Mouse (Mus musculus): Measurements from ENCODE around the gene Arpc2. TPM values are rescaled to one million over a fixed set of nuclear protein-coding genes. Genes with fewer than 3 reads are reported as not detected.

Arpc2 gene
- polyA plus RNA-seq, 2 experiments = 230 to 345 TPM

DNA sequence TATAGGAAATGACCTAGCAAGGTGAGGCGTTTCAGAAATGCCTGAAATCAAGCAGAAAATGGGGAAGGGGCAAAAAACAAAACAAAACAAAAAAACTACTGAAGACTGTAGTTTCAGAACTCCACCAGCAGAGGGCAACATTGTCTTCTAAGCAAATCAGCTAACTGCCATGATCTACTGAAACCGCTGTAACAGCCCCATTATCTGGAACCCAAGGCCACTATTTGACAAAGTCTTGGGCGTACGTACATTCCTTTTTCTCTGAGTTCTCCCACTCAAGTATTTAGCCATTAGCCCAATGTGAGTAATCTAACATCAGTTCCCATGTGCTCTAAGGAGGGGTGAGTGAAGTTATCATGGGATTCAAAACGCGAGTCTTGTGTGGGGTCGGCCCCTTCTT, 30.0 kb upstream of the Arpc2 start:
- Histone ChIP-seq H3K4me3 (replicated peaks; ENCODE audit: low read length) (no peak overlapping the region), H3K9me3 (ENCODE audit: control insufficient read depth, low read length) (no peaks in the 10 kb centered on the region)
- peak; percentile 34 for DNase-seq (ENCODE audit: low spot score)

GRCm38 (mm10) chr1:74206642-74207041, 29.2 kb upstream of the Arpc2 start:
- no peak for TF ChIP-seq POLR2A (IDR thresholded peaks at IDR 0.05; ENCODE audit: borderline replicate concordance, extremely low read depth, insufficient read depth, insufficient read length)

More for the DNA sequence above, 30.0 kb upstream of the Arpc2 start:
- WGBS = 63% methylated on average over 7 of the region's 7 CpGs
- Histone ChIP-seq H3K36me3 (ENCODE audit: control insufficient read depth, insufficient read depth, low read length) (no peaks in the 10 kb centered on the region), H3K27ac (replicated peaks; ENCODE audit: low read depth, low read length) (no peak overlapping the region), H3K4me1 (ENCODE audit: control insufficient read depth, insufficient read depth, low read length) (no peaks in the 10 kb centered on the region), H3K9ac (ENCODE audit: low read depth, low read length, severe bottlenecking) (no peak overlapping the region), H3K4me2 (replicated peaks; ENCODE audit: low read depth, low read length, severe bottlenecking) (no peak overlapping the region), H3K27me3 (ENCODE audit: control insufficient read depth, insufficient read depth, low read length) (no peaks in the 10 kb centered on the region)
- no peak for TF ChIP-seq POLR2A (IDR thresholded peaks at IDR 0.05; ENCODE audit: borderline replicate concordance, extremely low read depth, insufficient read depth, insufficient read length)
- ATAC-seq (ENCODE audit: low FRiP score, low read depth) = no peak

GRCm38 (mm10) chr1:74207906-74208305, 28.0 kb upstream of the Arpc2 start:
- DNase-seq (ENCODE audit: low spot score) (peak; percentile 8), ATAC-seq (ENCODE audit: low FRiP score, low read depth) (peak; percentile 37; the same call in 1 of the 2 replicates)
- no peaks in the 10 kb centered on the region for H3K9me3 ChIP-seq (ENCODE audit: control insufficient read depth, low read length)
- H3K36me3 ChIP-seq (ENCODE audit: control insufficient read depth, insufficient read depth, low read length) = no peaks in the 10 kb centered on the region
- no peak overlapping the region for H3K27ac ChIP-seq (replicated peaks; ENCODE audit: low read depth, low read length)
- H3K9ac ChIP-seq (ENCODE audit: low read depth, low read length, severe bottlenecking) = no peak overlapping the region
- H3K4me1 ChIP-seq (ENCODE audit: control insufficient read depth, insufficient read depth, low read length) = no peaks in the 10 kb centered on the region
- H3K4me2 ChIP-seq (replicated peaks; ENCODE audit: low read depth, low read length, severe bottlenecking) = no peak overlapping the region
- 53% methylated on average over 8 of the region's 9 CpGs for WGBS
- no peaks in the 10 kb centered on the region for H3K27me3 ChIP-seq (ENCODE audit: control insufficient read depth, insufficient read depth, low read length)
- TF ChIP-seq POLR2A (IDR thresholded peaks at IDR 0.05; ENCODE audit: borderline replicate concordance, extremely low read depth, insufficient read depth, insufficient read length) = no peak
- H3K4me3 ChIP-seq (replicated peaks; ENCODE audit: low read length) = no peak overlapping the region

More at GRCm38 (mm10) chr1:74206642-74207041, 29.2 kb upstream of the Arpc2 start:
- H3K4me1 ChIP-seq (ENCODE audit: control insufficient read depth, insufficient read depth, low read length) = no peaks in the 10 kb centered on the region
- no peaks in the 10 kb centered on the region for H3K9me3 ChIP-seq (ENCODE audit: control insufficient read depth, low read length)
- H3K4me2 ChIP-seq (replicated peaks; ENCODE audit: low read depth, low read length, severe bottlenecking) = no peak overlapping the region
- no peak overlapping the region for H3K4me3 ChIP-seq (replicated peaks; ENCODE audit: low read length)
- H3K9ac ChIP-seq (ENCODE audit: low read depth, low read length, severe bottlenecking) = no peak overlapping the region
- WGBS = 86% methylated on average over 8 of the region's 8 CpGs
- DNase-seq (ENCODE audit: low spot score) (no peak), ATAC-seq (ENCODE audit: low FRiP score, low read depth) (no peak)
- no peak overlapping the region for H3K27ac ChIP-seq (replicated peaks; ENCODE audit: low read depth, low read length)
- no peaks in the 10 kb centered on the region for H3K27me3 ChIP-seq (ENCODE audit: control insufficient read depth, insufficient read depth, low read length)
- no peaks in the 10 kb centered on the region for H3K36me3 ChIP-seq (ENCODE audit: control insufficient read depth, insufficient read depth, low read length)

DNA sequence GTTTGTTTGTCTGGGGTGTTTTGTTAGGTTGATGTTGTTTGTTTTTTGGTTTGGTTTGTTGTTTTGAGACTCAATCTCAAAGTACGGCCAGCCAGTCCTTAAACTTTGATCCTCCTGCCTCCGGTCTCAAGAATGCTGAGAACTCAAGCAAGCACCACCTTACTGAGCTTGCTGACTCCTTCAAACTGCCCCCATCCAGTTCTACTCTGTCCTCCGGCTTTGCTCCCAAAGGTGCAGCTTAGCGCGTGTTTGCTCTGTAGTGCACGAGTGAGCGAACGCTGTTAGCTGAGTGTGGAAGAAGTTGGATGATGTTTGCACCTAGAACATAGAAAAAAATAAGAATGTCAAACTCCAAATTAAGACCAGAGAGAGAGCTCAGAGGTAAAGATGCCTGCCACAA, 26.9 kb upstream of the Arpc2 start:
- Histone ChIP-seq H3K4me2 (replicated peaks; ENCODE audit: low read depth, low read length, severe bottlenecking) (no peak overlapping the region), H3K9me3 (ENCODE audit: control insufficient read depth, low read length) (no peaks in the 10 kb centered on the region), H3K4me1 (ENCODE audit: control insufficient read depth, insufficient read depth, low read length) (no peaks in the 10 kb centered on the region), H3K36me3 (ENCODE audit: control insufficient read depth, insufficient read depth, low read length) (no peaks in the 10 kb centered on the region), H3K4me3 (replicated peaks; ENCODE audit: low read length) (no peak overlapping the region), H3K27ac (replicated peaks; ENCODE audit: low read depth, low read length) (no peak overlapping the region), H3K9ac (ENCODE audit: low read depth, low read length, severe bottlenecking) (no peak overlapping the region), H3K27me3 (ENCODE audit: control insufficient read depth, insufficient read depth, low read length) (no peaks in the 10 kb centered on the region)
- ATAC-seq (ENCODE audit: low FRiP score, low read depth) (no peak), DNase-seq (ENCODE audit: low spot score) (no peak)
- no peak for TF ChIP-seq POLR2A (IDR thresholded peaks at IDR 0.05; ENCODE audit: borderline replicate concordance, extremely low read depth, insufficient read depth, insufficient read length)
- WGBS = 88% methylated on average over 8 of the region's 8 CpGs

DNA sequence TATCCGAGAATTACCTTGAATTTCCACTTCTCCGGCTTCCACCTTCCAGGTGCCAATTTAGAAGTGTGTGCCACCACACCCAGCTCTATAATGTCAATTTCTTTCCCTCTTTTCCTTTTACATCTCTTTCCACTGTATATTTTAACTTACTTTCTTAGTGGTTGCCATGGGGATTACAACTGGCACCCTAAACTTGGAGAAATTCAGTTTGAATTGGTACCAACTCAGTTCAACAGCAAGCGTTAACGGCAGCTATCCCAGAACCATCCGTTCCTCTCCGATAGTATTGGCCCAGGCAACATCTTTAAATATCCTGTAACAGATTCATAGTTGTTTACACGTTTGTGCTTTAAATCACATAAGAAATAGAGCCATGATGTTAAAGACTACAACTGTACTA, 16.0 kb upstream of the Arpc2 start:
- Histone ChIP-seq H3K4me3 (replicated peaks; ENCODE audit: low read length) (no peak overlapping the region), H3K9me3 (ENCODE audit: control insufficient read depth, low read length) (no peaks in the 10 kb centered on the region), H3K4me1 (ENCODE audit: control insufficient read depth, insufficient read depth, low read length) (no peaks in the 10 kb centered on the region), H3K27me3 (ENCODE audit: control insufficient read depth, insufficient read depth, low read length) (no peaks in the 10 kb centered on the region), H3K27ac (replicated peaks; ENCODE audit: low read depth, low read length) (no peak overlapping the region), H3K36me3 (ENCODE audit: control insufficient read depth, insufficient read depth, low read length) (no peaks in the 10 kb centered on the region), H3K9ac (ENCODE audit: low read depth, low read length, severe bottlenecking) (no peak overlapping the region), H3K4me2 (replicated peaks; ENCODE audit: low read depth, low read length, severe bottlenecking) (no peak overlapping the region)
- ATAC-seq (ENCODE audit: low FRiP score, low read depth) = no peak
- DNase-seq (ENCODE audit: low spot score) = no peak
- 87% methylated on average over 7 of the region's 7 CpGs for WGBS
- no peak for TF ChIP-seq POLR2A (IDR thresholded peaks at IDR 0.05; ENCODE audit: borderline replicate concordance, extremely low read depth, insufficient read depth, insufficient read length)

GRCm38 (mm10) chr1:74227317-74227716, 8.6 kb upstream of the Arpc2 start:
- no peak overlapping the region for H3K4me3 ChIP-seq (replicated peaks; ENCODE audit: low read length)
- H3K9me3 ChIP-seq (ENCODE audit: control insufficient read depth, low read length) = no peaks in the 10 kb centered on the region
- H3K9ac ChIP-seq (ENCODE audit: low read depth, low read length, severe bottlenecking) = no peak overlapping the region
- WGBS = 71% methylated on average over 7 of the region's 7 CpGs
- no peak for ATAC-seq (ENCODE audit: low FRiP score, low read depth)
- no peak overlapping the region for H3K27ac ChIP-seq (replicated peaks; ENCODE audit: low read depth, low read length)
- H3K27me3 ChIP-seq (ENCODE audit: control insufficient read depth, insufficient read depth, low read length) = no peaks in the 10 kb centered on the region
- no peaks in the 10 kb centered on the region for H3K36me3 ChIP-seq (ENCODE audit: control insufficient read depth, insufficient read depth, low read length)
- H3K4me2 ChIP-seq (replicated peaks; ENCODE audit: low read depth, low read length, severe bottlenecking) = no peak overlapping the region
- H3K4me1 ChIP-seq (ENCODE audit: control insufficient read depth, insufficient read depth, low read length) = no peaks in the 10 kb centered on the region
- DNase-seq (ENCODE audit: low spot score) = no peak
- no peak for TF ChIP-seq POLR2A (IDR thresholded peaks at IDR 0.05; ENCODE audit: borderline replicate concordance, extremely low read depth, insufficient read depth, insufficient read length)

Data from limb, embryonic 14.5 days (tissue).